Mouse (Mus musculus): ENCODE data around the gene Ubb. TPM values are rescaled to one million over a fixed set of nuclear protein-coding genes. Genes with fewer than 3 reads are reported as not detected.

Gene Ubb
- polyA plus RNA-seq, 1 experiment: 1,633 TPM

DNA sequence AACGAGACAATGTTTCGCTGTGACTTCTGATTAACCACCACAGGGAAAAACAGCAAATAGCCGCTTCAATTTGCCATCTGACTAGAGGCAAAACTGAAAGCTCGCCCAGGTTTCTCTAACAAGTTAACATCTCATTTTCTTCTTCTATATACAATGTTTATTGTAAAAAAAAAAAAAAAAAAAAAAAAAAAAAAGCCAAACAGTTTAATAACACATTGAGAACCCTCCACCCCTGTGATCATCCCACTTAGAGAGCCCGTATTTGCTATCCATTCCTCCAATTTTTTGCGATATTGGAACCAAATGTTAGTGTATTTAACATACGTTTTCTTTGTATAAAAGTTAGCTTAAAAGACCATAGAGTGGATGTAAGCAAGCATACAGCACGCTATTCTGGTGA lies 13.9 kb upstream of the Ubb start:
- TF ChIP-seq MAX (IDR thresholded peaks at IDR 0.05) (no peak), CTCF (IDR thresholded peaks at IDR 0.05; ENCODE audit: control insufficient read depth, insufficient read depth, insufficient read length) (no peak), USF1 (IDR thresholded peaks at IDR 0.05; ENCODE audit: low read depth) (no peak), FOSL1 (IDR thresholded peaks at IDR 0.05; ENCODE audit: insufficient read depth, low read length, poor library complexity, severe bottlenecking) (no peak), CEBPB (IDR thresholded peaks at IDR 0.05; ENCODE audit: low read depth) (no peak), MYOD1 (IDR thresholded peaks at IDR 0.05; ENCODE audit: control insufficient read depth, insufficient read length, low read depth) (no peak), MYOG (IDR thresholded peaks at IDR 0.05; ENCODE audit: control insufficient read depth, extremely low read depth, insufficient read length) (no peak)
- Histone ChIP-seq H3K27me3 (ENCODE audit: control insufficient read depth, insufficient read depth, insufficient read length) (no peaks in the 10 kb centered on the region), H3K79me2 (ENCODE audit: control insufficient read depth, insufficient read depth) (peaks cover 10% of the 10 kb centered on the region), H3K79me3 (ENCODE audit: low read depth) (no peaks in the 10 kb centered on the region), H3K4me3 (ENCODE audit: insufficient read depth, poor library complexity, severe bottlenecking) (no peak overlapping the region), H3ac (ENCODE audit: control insufficient read depth, insufficient read length, low read depth) (no peak overlapping the region), H3K36me3 (ENCODE audit: control insufficient read depth, insufficient read depth) (peaks cover 9% of the 10 kb centered on the region)

DNA sequence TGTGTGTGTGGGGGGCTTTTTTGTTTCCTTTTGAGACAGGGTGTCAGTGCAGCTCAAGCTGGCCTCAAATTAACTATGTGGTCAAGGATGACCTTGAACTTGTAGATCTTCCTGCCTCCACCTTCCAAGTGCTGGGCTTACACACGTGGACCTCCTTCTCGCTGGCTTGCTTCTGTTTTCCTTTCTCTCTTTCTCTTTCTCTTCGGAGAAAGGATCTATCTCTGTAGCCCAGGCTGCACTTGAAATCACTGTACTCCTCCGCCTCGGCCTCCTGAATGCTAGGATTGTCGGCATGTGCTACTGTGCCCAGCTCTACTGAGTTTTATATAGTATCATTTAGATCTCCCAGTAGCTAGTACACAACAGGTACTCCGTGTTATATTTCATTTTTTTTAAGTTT lies 13.4 kb upstream of the Ubb start:
- no peak for TF ChIP-seq CTCF (IDR thresholded peaks at IDR 0.05; ENCODE audit: control insufficient read depth, insufficient read depth, insufficient read length)
- TF ChIP-seq MYOG (IDR thresholded peaks at IDR 0.05; ENCODE audit: control insufficient read depth, extremely low read depth, insufficient read length): no peak
- no peak for TF ChIP-seq CEBPB (IDR thresholded peaks at IDR 0.05; ENCODE audit: low read depth)
- TF ChIP-seq FOSL1 (IDR thresholded peaks at IDR 0.05; ENCODE audit: insufficient read depth, low read length, poor library complexity, severe bottlenecking): no peak
- no peak for TF ChIP-seq MYOD1 (IDR thresholded peaks at IDR 0.05; ENCODE audit: control insufficient read depth, insufficient read length, low read depth)
- no peak for TF ChIP-seq USF1 (IDR thresholded peaks at IDR 0.05; ENCODE audit: low read depth)
- TF ChIP-seq MAX (IDR thresholded peaks at IDR 0.05): no peak
- no peak overlapping the region for H3K4me3 ChIP-seq (ENCODE audit: insufficient read depth, poor library complexity, severe bottlenecking)
- no peak overlapping the region for H3ac ChIP-seq (ENCODE audit: control insufficient read depth, insufficient read length, low read depth)

DNA sequence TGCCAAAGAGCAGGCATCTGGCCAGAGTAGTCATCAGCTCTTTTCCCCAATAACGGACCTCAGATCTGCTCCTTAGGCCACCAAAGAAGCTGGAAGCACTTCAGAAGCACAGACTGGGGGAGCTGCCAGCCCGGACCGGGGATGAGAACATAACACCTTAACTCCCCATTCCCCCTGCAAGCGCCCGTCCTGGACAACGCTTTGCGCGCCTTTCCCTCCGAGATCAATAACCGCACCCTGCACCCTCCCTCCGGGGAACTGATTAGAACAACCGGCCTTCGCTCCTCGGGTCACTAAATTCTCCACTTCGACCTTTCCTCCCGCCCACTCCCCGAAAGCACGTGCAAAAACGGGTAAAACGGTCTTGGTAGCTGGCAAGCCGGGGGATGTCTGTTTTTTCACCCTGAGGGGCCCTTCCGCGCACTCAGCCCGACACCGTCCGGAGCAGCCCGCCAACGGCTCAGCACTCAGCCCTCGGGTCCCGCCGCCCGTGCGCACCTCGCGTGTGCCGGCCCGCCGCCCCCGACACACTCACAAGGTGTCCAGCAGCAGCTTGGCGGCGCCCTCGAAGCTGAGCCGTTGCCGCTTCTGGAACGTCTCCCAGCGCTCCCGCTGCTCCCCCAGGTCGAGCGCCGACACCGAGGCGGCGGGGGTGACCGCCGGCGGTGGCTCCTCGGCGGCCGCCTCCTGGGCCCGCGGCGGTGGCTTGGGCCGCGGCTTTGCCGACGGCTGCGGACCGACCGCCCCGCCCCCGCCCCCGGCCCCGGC lies 12.5 kb upstream of the Ubb start:
- Histone ChIP-seq H3ac (ENCODE audit: control insufficient read depth, insufficient read length, low read depth) (peak overlapping the region; percentile 97), H3K4me3 (ENCODE audit: insufficient read depth, poor library complexity, severe bottlenecking) (peak overlapping the region; percentile 50), H3K79me2 (ENCODE audit: control insufficient read depth, insufficient read depth) (peaks cover 10% of the 10 kb centered on the region), H3K36me3 (ENCODE audit: control insufficient read depth, insufficient read depth) (peaks cover 5% of the 10 kb centered on the region), H3K79me3 (ENCODE audit: low read depth) (no peaks in the 10 kb centered on the region), H3K27me3 (ENCODE audit: control insufficient read depth, insufficient read depth, insufficient read length) (no peaks in the 10 kb centered on the region)
- no peak for TF ChIP-seq MYOD1 (IDR thresholded peaks at IDR 0.05; ENCODE audit: control insufficient read depth, insufficient read length, low read depth)
- TF ChIP-seq MAX (IDR thresholded peaks at IDR 0.05): peak; percentile 43

More for the DNA sequence above, 13.4 kb upstream of the Ubb start:
- Histone ChIP-seq H3K27me3 (ENCODE audit: control insufficient read depth, insufficient read depth, insufficient read length) (no peaks in the 10 kb centered on the region), H3K79me3 (ENCODE audit: low read depth) (no peaks in the 10 kb centered on the region), H3K79me2 (ENCODE audit: control insufficient read depth, insufficient read depth) (peaks cover 10% of the 10 kb centered on the region), H3K36me3 (ENCODE audit: control insufficient read depth, insufficient read depth) (peaks cover 5% of the 10 kb centered on the region)

DNA sequence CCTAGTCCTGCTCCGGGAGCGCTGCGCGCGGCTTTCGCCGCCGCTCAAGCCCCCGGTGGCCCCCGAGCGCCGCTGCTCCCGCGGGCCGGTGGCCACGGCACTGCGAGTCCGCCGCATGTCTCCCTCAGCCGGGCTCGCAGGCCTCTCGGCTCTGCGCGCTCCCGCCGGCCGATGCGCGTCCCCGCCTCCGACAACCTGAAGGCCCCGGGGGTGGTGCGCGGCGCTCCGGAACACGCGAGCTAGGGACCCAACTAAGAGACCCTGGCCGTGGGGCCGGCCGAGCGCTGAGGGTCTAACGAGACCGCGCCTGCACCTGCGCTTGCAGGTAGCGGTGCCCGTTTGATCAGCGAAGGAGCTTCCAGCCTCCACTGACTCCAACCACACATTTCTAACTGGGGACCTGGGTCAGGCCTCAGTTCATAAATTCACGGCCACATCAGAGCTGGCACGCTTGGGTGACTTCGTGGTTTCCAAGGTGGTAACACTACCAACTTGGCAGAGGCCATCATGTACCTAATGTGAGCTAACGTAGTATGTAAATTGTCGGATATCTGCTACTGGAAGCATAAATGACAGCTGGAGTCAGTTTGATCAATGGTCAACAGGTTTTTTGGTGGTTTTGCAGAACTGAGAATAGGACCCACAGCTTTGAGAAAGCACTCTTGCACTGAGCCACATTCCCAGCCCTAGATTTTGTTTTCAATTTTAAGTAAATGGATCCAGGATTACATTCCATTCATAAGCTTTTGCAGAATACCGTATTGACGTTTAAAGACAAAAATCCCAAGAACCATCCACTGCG lies 11.7 kb upstream of the Ubb start, which contains the start of gene Cenpv:
TSS of gene Cenpv (minus strand) at position 173 of the 802 bp plus-strand sequence.
- Histone ChIP-seq H3K36me3 (ENCODE audit: control insufficient read depth, insufficient read depth) (peaks cover 5% of the 10 kb centered on the region), H3K27me3 (ENCODE audit: control insufficient read depth, insufficient read depth, insufficient read length) (no peaks in the 10 kb centered on the region), H3K4me3 (ENCODE audit: insufficient read depth, poor library complexity, severe bottlenecking) (peak within 1 kb of the TSS; percentile 50), H3ac (ENCODE audit: control insufficient read depth, insufficient read length, low read depth) (peak within 1 kb of the TSS; percentile 97), H3K79me3 (ENCODE audit: low read depth) (no peaks in the 10 kb centered on the region), H3K79me2 (ENCODE audit: control insufficient read depth, insufficient read depth) (peaks cover 10% of the 10 kb centered on the region)
- no peak for TF ChIP-seq MYOD1 (IDR thresholded peaks at IDR 0.05; ENCODE audit: control insufficient read depth, insufficient read length, low read depth)
- no peak for TF ChIP-seq CEBPB (IDR thresholded peaks at IDR 0.05; ENCODE audit: low read depth)
- TF ChIP-seq MYOG (IDR thresholded peaks at IDR 0.05; ENCODE audit: control insufficient read depth, extremely low read depth, insufficient read length): no peak
- no peak for TF ChIP-seq USF1 (IDR thresholded peaks at IDR 0.05; ENCODE audit: low read depth)
- peak; percentile 23 for TF ChIP-seq MAX (IDR thresholded peaks at IDR 0.05)

DNA sequence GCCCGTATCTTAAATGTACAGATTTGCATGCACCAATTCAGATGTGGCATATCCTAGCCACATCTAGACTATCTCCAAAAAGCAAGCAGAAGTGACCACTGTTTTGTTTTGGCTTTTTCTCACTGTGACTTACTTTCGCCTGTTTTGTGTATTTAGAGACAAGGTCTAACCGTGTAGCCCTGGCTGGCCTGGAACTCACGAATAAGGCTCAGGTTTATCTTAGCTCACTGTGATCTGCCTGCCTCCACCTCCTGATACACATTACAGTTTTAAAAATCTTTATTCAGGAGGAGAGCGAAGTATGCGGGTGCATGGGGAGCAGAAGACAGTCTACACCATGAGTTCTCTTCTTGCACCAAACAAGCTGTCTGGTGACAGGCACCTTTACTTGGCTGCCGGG lies 10.8 kb upstream of the Ubb start:
- no peak overlapping the region for H3K4me3 ChIP-seq (ENCODE audit: insufficient read depth, poor library complexity, severe bottlenecking)
- H3K27me3 ChIP-seq (ENCODE audit: control insufficient read depth, insufficient read depth, insufficient read length): no peaks in the 10 kb centered on the region
- H3K79me3 ChIP-seq (ENCODE audit: low read depth): no peaks in the 10 kb centered on the region
- peaks cover 10% of the 10 kb centered on the region for H3K79me2 ChIP-seq (ENCODE audit: control insufficient read depth, insufficient read depth)
- H3K36me3 ChIP-seq (ENCODE audit: control insufficient read depth, insufficient read depth): peaks cover 5% of the 10 kb centered on the region
- TF ChIP-seq CTCF (IDR thresholded peaks at IDR 0.05; ENCODE audit: control insufficient read depth, insufficient read depth, insufficient read length) (no peak), FOSL1 (IDR thresholded peaks at IDR 0.05; ENCODE audit: insufficient read depth, low read length, poor library complexity, severe bottlenecking) (no peak), CEBPB (IDR thresholded peaks at IDR 0.05; ENCODE audit: low read depth) (no peak), MYOG (IDR thresholded peaks at IDR 0.05; ENCODE audit: control insufficient read depth, extremely low read depth, insufficient read length) (no peak), MYOD1 (IDR thresholded peaks at IDR 0.05; ENCODE audit: control insufficient read depth, insufficient read length, low read depth) (no peak), MAX (IDR thresholded peaks at IDR 0.05) (no peak), USF1 (IDR thresholded peaks at IDR 0.05; ENCODE audit: low read depth) (no peak)
- H3ac ChIP-seq (ENCODE audit: control insufficient read depth, insufficient read length, low read depth): no peak overlapping the region
